9 mouse cellular contexts compared by ENCODE assay signal in the genomic region with DNA sequence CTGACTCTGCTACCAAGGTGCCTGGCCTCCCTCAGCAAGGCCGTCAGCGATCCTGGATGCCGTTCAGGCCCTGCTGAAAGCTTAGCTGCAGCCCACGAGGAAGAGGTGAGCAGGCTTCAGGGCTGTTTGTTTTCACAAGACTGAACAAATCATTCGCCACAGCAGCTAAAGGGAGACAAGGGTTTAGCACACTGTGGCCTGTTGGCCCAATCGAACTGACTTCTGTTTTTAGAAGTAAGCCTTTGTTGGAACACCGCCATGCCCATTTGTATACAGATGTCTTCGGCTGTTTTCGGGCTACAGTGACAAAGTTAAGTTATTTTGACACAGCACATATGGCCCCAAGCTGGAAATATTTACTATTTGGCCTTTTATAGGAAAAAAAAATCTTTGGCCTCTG.
DNase-seq lines count a peak whose midpoint lies in the region; ATAC-seq lines count a peak whose summit lies in the region.
"Had no signal": no experiment of that assay in that cellular context is flagged by ENCODE, and none has a peak within 500 bp of the region (broad histone marks: within the 10 kb centered on the region; RNA-seq: fewer than 3 reads in every experiment).

No protein-coding gene starts in this region.

- DNase-seq in heart, adult 18-20 months: peak; percentile 25 to 27
- peak; percentile 8 for DNase-seq in retina, postnatal 1 day
- DNase-seq in retina, embryonic 14.5 days (ENCODE audit: low spot score): no peak
- peak; percentile 14 for DNase-seq in heart, postnatal 4 days
- no peak for DNase-seq in forebrain, embryonic 10.5 days (ENCODE audit: extremely low spot score, low spot score)
- DNase-seq in layer of hippocampus, postnatal 10 days (ENCODE audit: low spot score in 2 of 2): no peak

- ATAC-seq in heart, embryonic 12.5 days (ENCODE audit: insufficient number of reproducible peaks, low FRiP score): no peak
- peak; percentile 60; the same call in 1 of the 2 replicates for ATAC-seq in stomach, embryonic 16.5 days (ENCODE audit: insufficient read depth, low FRiP score)

- H3K4me1 ChIP-seq in heart, embryonic 12.5 days (replicated peaks): 0 out of 2 replicates have a peak, but pooled peaks cover 6% of the 10 kb centered on the region
- H3K4me1 ChIP-seq in stomach, embryonic 16.5 days (ENCODE audit: control insufficient read depth, insufficient read depth, low read length): peaks cover 3% of the 10 kb centered on the region; the same call in 1 of the 2 replicates
- H3K4me1 ChIP-seq in forebrain, embryonic 10.5 days: no peaks in the 10 kb centered on the region

- 39% methylated on average over 9 of the region's 9 CpGs for WGBS in heart, embryonic 12.5 days
- WGBS in stomach, embryonic 16.5 days: 22% methylated on average over 9 of the region's 9 CpGs
- WGBS in forebrain, embryonic 10.5 days: 81% methylated on average over 9 of the region's 9 CpGs

- no peak overlapping the region for H3K4me2 ChIP-seq in heart, embryonic 12.5 days
- no peak overlapping the region; the same call in 1 of the 2 replicates for H3K4me2 ChIP-seq in stomach, embryonic 16.5 days (ENCODE audit: low read depth, low read length)
- H3K4me2 ChIP-seq: limb, embryonic 13.5 days had no signal

- H3K36me3 ChIP-seq in heart, embryonic 12.5 days: no peaks in the 10 kb centered on the region
- H3K36me3 ChIP-seq in stomach, embryonic 16.5 days (ENCODE audit: control insufficient read depth, insufficient read depth, low read length): no peaks in the 10 kb centered on the region
- H3K36me3 ChIP-seq in forebrain, embryonic 10.5 days (replicated peaks): no peaks in the 10 kb centered on the region
- H3K36me3 ChIP-seq: limb, embryonic 13.5 days had no signal

- no peak overlapping the region for H3K27ac ChIP-seq in heart, embryonic 12.5 days (ENCODE audit: poor library complexity, severe bottlenecking)
- H3K27ac ChIP-seq in stomach, embryonic 16.5 days (ENCODE audit: low read length): no peak overlapping the region
- no peak overlapping the region for H3K27ac ChIP-seq in forebrain, embryonic 10.5 days
- H3K27ac ChIP-seq: limb, embryonic 13.5 days had no signal

- no peaks in the 10 kb centered on the region for H3K9me3 ChIP-seq in heart, embryonic 12.5 days (replicated peaks)
- no peaks in the 10 kb centered on the region for H3K9me3 ChIP-seq in stomach, embryonic 16.5 days (replicated peaks; ENCODE audit: control insufficient read depth, low read length)
- H3K9me3 ChIP-seq in forebrain, embryonic 10.5 days: no peaks in the 10 kb centered on the region
- H3K9me3 ChIP-seq: limb, embryonic 13.5 days had no signal

- no peak overlapping the region for H3K9ac ChIP-seq in heart, embryonic 12.5 days
- no peak overlapping the region for H3K9ac ChIP-seq in stomach, embryonic 16.5 days (ENCODE audit: low read length)
- H3K9ac ChIP-seq: limb, embryonic 13.5 days had no signal

- no peaks in the 10 kb centered on the region for H3K27me3 ChIP-seq in heart, embryonic 12.5 days (replicated peaks)
- no peaks in the 10 kb centered on the region for H3K27me3 ChIP-seq in stomach, embryonic 16.5 days (ENCODE audit: control insufficient read depth, insufficient read depth, low read length)
- no peaks in the 10 kb centered on the region for H3K27me3 ChIP-seq in forebrain, embryonic 10.5 days (ENCODE audit: poor library complexity, severe bottlenecking)
- H3K27me3 ChIP-seq: limb, embryonic 13.5 days had no signal

- H3K4me3 ChIP-seq in heart, embryonic 12.5 days: no peak overlapping the region
- H3K4me3 ChIP-seq in stomach, embryonic 16.5 days (replicated peaks; ENCODE audit: low read length): no peak overlapping the region
- no peak overlapping the region for H3K4me3 ChIP-seq in forebrain, embryonic 10.5 days
- H3K4me3 ChIP-seq: limb, embryonic 13.5 days had no signal

Comparison
In these comparisons a context has a peak if more than half of its experiments do, and no peak if none do; other contexts are left out.
1. DNase-seq: peak in heart, adult 18-20 months (2 of 2), retina, postnatal 1 day (single experiment) and heart, postnatal 4 days (single experiment); none in retina, embryonic 14.5 days (single experiment), forebrain, embryonic 10.5 days (single experiment) and layer of hippocampus, postnatal 10 days (0 of 2).